Mouse (Mus musculus): ENCODE measurements around the gene Rhd.

The Rhd gene

DNA sequence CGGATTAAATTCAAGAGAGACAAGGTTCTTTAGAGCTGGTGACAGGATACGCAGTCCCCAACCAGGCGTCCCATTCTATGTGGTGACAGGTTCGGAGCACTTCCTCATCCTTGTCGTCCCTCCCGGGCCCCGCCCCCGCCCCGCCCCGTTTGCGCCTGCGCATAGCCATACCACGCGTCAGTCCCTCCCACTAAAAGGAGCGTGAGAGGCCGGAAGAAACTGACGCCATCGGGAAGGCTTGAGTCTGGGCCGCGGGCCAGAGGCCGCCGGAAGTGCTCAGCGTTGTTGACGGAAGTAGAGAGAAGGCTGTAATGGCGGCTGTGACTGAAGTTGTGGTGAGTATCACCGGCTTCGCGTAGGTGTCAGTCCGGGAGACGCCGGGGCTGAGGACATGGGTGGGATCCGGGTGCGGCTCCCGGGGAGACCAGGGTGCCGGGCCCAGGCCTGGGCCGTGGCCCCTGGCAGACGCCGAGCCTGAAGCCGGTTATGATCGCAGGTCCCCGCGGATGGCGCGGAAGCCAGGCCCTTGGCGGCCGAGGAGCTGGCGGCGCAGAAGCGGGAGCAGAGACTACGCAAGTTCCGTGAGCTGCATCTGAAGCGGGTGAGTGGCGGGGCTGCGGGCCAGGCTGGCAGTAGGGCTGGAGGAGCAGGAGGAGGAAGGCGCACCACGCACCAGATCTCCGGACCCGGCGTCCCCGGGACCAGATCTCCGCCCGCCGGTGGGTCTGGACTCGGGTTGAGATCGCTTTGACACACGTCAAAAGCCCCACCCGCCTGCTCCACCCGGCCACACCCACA is 66.5 kb downstream of the Rhd start, which contains the start of gene Syf2:
Syf2 (plus strand) TSS at position 215 of the 798 bp plus-strand sequence.
- DNase-seq (ENCODE audit: low spot score in 2 of 2) = peak; percentile 88 to 92

DNA sequence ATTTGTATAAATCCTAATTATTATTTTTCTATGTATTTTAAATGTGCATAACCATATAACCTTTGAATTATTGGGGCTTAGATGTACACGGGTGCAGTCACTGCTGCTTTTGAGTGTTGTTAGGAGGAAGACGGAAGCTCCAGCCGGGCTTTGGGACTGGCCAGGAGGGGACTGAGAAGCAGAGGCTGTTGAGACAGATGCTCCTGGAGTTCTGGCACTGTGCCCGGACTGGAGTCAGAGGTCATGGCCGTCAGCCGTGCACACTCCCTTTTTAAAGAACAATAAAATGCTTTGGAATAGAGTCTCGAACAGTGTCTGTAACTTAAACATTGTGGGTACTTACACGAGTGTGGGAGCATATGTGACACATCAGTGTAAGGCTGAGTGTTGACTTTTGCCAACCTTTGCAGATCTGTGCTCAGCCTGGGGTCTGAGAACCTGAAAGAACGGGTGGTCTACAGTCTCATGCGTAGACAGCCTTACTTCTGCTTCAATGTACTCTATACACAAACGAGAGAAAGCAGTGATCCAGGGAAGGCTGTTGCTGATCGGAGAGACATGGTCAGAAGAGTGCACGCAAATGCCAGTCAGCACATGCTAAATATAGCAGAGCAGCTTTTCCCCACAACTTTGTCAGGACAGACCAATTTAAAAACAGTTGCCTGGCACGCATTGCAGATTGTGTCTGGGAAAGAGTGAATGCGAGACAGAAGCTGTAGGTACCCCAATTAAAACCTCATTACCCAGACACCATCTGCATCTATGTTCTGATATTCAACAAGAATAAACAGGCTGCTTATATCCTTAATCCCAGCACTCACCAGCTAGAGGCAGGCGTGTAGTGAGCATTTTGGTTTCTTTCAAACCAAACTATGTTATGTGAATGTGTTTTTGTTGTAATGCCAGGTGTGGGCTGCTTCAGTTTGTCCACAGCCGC is 73.2 kb downstream of the Rhd start:
- DNase-seq (ENCODE audit: low spot score in 2 of 2) = no peak

DNA sequence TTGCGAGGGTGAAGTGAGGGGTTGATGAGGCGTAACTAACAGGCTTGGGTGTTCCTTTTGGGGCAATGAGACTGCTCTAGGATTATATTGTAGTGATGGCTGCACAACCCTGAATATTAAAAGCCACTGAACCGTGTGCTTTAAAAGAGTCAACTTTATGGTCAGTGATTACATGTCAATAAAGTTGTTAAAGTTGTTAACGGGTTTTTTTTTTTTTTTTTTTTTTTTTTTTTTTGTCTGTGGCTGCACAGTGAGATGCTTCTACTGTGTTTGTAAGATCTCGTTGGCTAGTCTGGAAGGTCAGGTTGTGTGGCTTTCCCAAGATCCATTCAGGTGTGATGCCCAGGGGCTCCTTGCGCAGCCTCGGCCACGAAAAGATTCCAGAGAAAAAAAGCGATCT is 75.6 kb downstream of the Rhd start:
- no peak for DNase-seq (ENCODE audit: low spot score in 2 of 2)

DNA sequence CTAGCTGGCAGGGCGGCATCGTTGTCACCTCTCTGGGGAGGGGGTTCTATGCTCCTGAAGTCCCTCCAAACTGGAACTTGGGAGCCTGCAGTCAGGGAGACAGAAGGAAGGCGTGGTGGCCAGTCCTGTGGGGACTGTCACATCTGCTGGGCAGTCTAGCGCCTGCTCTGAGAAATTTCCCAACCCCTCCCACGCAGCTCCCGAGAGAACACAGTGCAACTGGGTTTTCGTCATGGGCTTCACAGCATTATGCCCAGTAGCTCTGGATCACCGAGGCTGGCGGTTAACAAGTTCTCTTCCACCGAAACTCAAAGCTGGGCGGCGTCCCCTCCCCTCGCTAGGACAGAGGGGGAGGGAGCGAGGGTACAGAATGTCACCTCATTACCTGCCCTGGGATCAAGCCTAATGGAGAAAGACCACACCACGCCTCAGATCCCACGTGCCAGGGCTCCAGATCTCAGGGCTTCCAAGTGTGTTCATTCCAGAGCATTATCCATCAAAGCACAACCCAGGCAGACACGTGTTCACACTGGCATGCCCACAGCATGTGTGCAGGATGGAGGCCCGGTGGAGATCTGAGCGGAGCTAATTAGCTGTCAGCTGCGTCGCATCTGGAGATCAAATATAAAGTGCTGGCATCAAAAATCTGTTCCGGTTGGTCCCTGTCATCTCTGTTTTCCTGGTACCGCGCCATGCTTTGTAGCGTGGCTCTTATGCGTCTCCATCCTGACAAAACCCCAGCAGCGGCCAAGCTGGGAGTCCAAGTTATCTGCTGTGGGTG is 79.6 kb downstream of the Rhd start:
- no peak for DNase-seq (ENCODE audit: low spot score in 2 of 2)
